Mouse (Mus musculus) right cerebral cortex, adult 2 months (tissue): Measurements from ENCODE around the gene Prrc2a.

Source experiments
- DNase-seq, 2 experiments: peaks; one replicate each; pipeline ENCODE4 v3.0.0; 2021 to 2022; ENCODE audit warnings: low spot score in 2 of 2

The Prrc2a gene

GRCm38 (mm10) chr17:35164568-35165450, at the start of gene Prrc2a:
Gene Prrc2a (minus strand): TSS chr17:35164897.
- peak; percentile 99 for DNase-seq

DNA sequence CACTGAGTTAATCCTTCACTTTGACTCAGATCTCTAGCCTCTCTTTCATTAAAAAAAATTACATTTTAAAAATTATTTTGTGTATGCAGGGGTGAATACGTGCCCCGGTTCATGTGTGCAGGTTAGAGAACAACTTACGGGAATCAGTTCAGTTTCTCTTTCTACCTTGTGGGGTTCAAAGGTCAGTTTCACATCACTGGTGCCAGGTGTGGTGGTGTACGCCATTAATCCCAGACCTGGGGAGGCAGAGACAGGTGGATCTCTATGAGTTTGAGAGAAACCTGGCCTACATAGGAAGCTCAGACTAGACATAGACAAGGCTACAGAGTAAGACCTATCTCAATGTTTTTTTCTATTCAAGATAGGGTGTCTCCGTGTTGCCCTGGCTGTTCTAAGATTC, 48.4 kb upstream of the Prrc2a start:
- no peak for DNase-seq

DNA sequence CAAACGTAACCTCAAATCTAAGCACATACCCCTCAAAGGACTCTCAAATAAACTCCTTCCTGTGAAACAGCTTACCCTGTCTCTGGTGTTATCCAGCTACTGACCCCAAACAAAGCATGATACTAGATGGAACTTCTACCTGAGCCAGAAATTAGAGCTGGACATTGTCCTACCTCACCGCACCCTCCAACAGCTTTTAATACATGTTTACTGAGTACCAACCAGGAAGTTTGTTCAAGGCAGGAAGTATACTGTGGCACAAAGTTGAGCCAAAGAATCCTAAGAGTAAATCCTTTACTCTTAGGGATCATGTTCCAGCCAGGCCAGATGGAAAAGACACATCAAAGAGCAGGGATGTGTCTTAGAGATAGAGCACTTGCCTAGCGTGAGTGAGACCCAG, 45.9 kb upstream of the Prrc2a start:
- DNase-seq: no peak

DNA sequence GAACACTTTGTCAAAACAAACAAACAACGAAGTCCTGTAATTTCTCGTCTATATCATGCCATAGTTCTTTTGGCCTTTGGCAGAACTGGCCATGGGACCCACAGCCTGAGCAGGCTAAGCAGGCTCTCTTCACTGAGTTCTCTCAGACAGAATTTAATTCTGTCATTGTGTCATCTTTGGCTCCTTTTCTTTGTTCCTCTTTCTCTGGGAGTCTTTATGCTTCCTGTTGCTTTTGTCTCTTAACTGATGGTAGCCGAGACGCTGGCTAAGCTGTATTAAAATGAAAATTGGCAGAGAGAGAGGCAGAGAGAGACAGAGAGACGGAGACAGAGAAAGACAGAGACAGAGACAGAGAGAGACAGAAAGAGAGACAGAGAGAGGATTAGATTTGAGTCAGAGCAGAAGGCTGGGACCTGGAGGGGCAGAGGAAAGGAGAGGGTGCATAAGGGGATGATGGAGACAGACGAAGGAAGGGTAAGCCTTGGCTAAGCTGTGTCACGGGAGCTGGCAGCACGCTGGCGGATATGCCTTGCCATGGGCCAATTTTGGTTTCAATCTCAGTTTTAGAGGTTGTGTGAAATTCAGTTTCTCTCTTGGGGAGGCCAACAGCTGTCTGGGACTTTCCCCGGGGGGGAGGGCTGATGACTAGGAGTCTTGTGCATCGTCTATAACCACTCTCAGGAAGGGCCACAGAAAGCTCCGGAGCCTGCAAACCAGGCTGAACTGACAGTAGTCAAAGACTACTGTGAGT, 45.3 kb upstream of the Prrc2a start:
- DNase-seq: no peak

DNA sequence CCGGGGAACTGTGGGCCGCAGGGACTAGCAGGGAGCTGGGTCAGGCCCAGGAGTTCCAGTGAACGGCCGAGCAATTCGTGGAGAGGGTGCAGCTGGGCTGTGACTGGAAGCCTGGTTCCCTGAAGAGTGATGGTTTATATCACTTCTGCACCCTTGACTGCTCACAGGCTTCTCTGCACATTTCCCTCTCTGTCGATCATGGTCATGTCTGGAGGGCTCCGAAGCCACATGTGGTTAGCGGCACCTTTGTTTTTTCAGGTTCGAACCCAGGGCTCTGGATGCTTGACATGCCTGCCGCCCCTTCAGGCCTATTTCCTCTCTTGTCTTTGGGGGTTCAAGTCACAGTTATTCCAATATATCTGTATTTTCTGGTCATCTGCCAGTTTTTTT, 40.7 kb upstream of the Prrc2a start:
- DNase-seq: no peak

- no peak for DNase-seq
Measured at GRCm38 (mm10) chr17:35204494-35205379, 40.0 kb upstream of the Prrc2a start, which contains the start of gene Lta. Gene Lta (minus strand): TSS chr17:35205351.

GRCm38 (mm10) chr17:35202442-35202841, 37.7 kb upstream of the Prrc2a start:
- DNase-seq: no peak

DNA sequence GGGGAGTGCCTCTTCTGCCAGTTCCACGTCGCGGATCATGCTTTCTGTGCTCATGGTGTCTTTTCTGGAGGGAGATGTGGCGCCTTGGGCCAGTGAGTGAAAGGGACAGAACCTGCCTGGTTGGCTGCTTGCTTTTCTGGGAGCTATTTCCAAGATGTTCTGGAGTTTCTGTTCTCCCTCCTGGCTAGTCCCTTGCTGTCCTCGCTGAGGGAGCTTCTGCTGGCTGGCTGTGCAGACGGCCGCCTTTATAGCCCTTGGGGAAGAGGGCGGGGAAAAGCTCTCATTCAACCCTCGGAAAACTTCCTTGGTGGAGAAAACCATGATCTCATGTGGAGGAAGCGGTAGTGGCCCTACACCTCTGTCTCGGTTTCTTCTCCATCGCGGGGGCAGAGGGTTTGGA, 37.1 kb upstream of the Prrc2a start, which contains the start of gene Tnf:
Gene Tnf, minus strand, starts transcription at position 221 of the 400 bp plus-strand sequence.
- no peak for DNase-seq

DNA sequence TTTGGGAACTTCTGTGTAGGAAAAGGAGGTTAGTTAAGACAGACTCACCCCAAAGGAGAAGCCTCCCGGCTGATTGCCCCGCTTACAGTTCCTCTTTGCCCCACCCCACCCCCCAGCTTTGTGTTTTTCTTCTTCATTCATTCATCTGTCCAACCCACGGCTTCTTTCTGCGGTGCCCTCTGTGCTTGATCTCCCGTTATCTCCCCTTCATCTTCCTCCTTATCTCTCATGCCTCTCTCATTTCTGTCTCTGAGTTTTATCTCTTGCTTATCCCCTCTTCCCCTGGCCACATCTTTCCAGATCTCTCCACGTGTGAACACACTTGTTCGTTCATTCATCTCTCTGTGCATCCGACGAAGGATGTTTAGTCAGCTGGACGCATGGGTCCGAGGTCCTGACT, 36.4 kb upstream of the Prrc2a start:
- no peak for DNase-seq

GRCm38 (mm10) chr17:35200398-35200797, 35.7 kb upstream of the Prrc2a start:
- no peak for DNase-seq

DNA sequence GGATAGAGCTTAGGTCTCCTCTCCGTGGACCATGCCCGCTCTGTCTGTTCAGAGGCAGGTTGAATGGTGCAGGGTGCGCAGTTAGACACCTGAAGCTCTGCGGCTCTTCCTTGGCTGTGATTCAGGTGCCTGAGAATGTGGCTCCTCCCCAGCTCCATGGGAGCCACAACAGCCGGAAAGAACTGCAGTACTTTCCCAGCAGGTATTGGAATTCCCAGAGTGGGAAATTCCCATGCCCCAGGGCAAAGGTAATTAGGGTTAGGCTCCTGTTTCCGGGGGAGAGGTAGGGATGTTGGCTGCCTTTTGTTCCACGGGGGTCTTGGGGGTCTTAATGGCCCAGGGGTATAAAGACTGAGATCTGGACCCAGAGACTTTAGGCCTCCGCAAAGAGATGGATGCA, 34.2 kb upstream of the Prrc2a start:
- no peak for DNase-seq

DNA sequence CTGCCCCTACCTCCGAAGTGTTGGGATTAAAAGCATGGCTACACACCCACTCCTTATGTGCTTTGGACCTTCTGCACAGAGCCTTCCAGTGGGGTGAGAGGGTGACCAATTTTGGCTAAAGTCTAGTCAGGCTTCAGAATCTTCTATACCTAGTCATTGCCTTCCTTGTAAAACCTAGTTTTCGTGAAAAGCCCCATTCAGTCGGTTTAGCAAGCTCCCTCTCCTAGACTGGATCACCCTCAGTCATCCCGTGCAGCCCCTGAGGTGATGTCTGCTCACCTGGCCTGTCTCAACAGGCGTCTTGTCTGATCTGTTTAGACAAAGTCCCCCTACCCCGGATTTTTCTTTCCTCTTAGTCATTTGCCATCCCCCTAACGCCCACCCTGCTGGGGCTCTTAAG, 33.3 kb upstream of the Prrc2a start:
- no peak for DNase-seq

DNA sequence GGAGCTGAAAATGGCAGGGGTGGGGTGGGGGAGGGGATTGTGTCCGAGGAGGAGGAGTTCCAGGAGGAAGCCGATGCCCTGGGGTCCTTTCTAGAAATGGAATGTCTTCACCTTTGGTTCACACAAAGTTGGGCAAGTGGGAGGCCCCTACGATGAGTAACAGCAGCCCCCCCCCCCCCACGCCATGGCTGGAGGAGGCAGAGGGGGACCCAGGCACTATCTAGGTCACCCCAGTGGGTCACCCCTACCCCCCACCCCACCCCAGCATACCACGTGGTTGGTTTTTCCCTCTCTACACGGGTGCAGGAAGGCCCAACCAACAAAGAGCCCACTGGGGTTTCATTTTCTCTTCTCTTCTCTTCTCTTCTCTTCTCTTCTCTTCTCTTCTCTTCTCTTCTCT, 32.4 kb upstream of the Prrc2a start:
- no peak for DNase-seq

DNA sequence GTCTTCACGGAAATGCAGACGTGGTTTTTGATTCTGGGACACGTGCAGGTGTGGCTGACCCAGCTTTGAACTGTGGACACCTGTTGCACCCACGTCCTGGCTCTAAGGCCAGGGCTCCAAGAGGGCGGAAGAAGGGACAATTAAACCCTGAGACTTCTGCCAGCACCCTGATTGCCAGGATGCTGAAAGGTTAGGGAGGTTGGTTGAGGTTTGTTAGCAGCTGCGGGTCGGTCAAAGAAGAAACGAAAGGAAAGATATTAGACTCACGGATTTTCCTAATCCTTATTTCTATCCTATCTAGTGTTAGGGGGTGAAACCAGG, 31.6 kb upstream of the Prrc2a start:
- DNase-seq: no peak

- peak; percentile 82 to 83 for DNase-seq
Measured at GRCm38 (mm10) chr17:35195631-35196320, 31.1 kb upstream of the Prrc2a start.

- no peak for DNase-seq
Measured at GRCm38 (mm10) chr17:35194844-35195630, 30.3 kb upstream of the Prrc2a start.

DNA sequence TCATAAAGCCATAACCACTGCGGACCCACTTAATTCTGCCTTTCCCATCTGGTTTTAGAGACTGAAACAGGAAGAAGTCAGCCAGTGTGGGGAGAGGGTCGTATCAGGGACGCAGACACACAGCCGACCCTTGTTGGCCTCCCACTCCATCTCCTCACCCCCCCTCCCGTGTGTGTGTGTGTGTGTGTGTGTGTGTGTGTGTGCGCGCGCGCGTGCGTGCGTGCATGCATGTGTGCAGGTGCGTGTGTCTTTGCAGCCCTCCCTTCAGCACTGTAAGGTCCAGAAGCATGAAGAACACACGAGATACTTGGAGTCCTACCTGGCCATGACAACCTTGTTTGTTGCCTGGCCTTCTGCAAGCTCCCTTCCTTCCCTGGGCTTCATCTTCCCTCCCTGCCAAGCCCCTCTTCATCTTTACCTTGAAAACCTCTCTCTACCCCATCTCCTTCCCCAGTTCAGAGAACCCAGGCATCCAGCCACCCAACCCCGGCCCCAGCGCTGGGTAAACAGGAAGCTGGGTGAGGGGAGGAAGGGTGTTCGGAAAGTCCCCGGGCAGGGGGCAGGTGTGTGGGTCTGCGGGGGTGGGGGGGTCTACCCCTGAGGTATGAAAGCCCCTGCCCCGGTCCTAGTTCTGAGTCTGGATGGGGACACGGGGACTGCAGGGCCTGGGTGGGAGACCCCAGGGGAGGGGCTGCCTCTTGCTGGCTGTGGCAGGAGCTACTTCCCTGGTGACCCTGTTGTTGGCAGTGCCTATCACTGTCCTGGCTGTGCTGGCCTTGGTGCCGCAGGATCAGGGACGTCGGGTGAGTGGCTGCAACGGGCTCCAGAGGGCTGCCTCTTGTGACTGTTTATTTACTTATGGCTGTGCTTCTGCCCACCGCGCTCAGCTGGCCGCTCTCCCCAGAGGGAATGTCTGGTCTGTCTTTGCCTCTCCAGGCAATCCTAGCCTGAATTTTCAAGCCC, 29.5 kb upstream of the Prrc2a start, which contains the start of gene Ltb:
Gene Ltb, plus strand, starts transcription at position 559 of the 963 bp plus-strand sequence.
- no peak for DNase-seq

DNA sequence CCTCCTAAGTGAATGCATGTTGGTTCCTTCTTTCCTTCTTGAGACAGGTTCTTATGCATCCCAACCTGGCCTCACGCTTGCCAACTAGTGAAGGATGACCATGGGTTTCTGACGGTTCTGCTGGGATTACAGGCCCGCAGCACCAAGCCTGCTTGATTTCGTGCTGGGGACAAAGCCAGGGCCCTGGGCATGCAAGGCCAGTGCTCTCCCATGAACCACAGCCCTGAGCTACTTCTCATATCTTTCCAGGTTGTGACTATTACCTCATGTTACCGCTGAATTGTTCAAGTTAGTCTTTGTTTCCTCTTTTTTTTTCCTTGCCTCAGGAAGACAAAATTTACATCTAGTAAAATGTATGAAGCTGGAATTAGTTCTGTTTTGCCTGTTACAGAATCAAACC, 28.2 kb upstream of the Prrc2a start:
- no peak for DNase-seq

- DNase-seq: no peak
Measured at GRCm38 (mm10) chr17:35191723-35192122, 27.0 kb upstream of the Prrc2a start.
